Mouse (Mus musculus): ENCODE measurements around the gene March4.

March4 gene

DNA sequence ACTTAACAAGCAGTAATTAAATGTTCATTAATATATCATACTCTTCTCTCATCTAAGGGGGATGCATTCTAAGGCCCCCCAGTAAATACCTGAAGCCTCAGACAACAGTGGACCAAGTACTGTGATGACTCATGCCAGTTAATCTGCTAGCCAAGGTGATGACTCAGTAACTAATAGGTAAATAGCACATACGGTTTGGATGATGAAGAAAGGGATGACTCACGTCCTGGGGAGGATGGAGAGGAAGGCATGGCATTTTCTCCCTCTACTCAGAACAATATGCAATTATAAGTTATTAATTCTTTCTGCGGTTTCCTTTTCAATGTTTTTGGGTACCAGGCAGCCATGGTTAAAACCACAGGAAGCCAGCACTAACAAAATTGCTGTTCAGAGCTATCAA, 87.0 kb downstream of the March4 start:
- no peak for DNase-seq (ENCODE audit: low spot score)

DNA sequence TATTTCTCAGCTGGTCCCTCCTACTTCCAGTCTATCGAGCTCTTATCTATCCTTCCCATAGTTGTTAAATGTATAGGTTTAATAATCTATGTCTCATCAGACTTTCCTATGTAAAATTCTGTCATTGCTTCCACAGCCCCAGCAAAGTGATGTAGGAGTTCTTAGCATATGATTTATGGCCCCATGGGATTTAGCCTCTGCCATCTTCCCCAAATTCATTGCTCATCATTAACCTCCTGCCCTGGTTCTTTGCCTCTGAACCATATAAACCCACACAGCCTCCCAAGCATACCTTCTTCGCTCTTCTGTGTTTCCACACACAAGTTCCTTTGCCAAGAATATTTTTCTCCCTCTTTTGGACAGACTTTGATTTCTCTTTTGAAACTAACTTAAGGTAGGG, 94.0 kb downstream of the March4 start:
- no peak for DNase-seq (ENCODE audit: low spot score)

DNA sequence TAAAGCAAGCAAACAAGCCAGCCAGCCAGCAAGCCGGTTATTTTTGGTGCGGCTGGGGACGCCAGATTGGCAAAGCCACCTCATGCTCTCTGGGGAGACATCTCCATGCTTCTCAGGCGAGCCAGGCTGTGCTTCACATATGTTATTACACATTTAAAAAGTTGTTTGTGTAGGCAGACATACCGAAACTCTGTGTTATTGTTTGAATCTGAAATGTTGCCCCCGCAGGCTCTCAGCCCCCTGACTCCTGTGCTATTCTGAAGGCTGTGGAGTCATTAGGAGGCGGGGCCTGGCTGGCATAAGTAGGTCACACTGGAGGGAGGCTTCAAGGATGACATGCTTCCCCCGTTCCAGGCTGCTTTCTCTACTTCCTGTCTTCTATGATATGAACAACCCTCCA, 97.6 kb downstream of the March4 start:
- no peak for DNase-seq (ENCODE audit: low spot score)

DNA sequence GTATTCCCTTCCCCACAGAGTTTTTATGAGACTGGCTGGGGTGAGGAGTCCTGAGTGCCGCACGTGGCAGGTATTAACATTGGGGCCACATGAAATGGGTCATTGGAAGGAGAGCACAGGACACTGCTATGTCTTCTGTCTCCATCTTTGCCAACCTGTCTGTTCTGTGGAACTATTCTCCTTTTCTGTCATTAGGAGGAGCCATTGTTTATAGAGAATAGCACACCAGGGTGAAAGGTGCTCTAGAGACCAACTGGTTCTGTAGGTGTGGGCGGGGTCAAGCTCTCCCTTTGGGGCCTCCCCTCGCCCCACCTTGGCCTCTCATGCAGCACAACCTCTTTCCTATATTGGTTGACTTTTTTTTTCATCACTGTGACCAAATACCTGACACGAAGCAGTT, 99.8 kb downstream of the March4 start:
- no peak for DNase-seq (ENCODE audit: low spot score)

DNA sequence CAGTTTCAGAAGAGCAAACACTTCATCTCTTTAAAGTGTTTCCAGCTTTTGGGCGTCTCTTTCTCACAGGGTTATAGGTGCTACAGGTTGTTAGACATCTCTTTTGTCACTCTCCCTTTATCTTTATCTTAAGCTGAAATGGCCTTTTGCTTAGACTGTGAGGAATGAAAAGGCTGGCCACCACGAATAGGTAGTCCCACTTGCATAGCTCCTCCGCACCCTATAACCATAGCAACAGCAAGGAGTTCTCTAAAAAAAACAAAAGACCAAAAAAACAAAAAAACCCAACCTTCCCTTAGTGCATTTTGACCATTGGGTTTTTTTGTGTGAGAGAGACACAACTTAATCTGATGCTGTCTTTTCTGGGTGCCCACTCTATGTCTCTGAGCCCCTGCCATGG, 102.2 kb downstream of the March4 start:
- DNase-seq (ENCODE audit: low spot score), result no peak

DNA sequence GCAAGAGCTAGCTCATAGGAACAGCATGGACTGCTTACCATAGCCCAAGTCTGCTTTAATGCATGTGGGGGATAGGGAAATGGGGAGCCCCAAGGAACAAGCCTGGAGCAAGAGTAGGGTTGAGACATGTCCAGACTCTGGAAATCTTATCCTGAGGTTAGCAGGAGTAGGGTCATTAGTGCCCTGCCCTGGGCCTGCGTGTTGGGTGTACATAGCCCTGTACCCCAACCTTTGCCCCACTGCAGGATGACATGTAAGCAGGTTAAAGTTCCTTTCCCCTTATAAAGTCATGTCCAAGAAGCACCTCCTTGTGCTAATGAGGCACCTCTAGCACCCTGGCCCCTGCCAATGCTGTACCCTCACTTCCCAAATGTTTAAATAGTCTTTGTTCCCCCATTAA, 104.2 kb downstream of the March4 start:
- DNase-seq (ENCODE audit: low spot score), result no peak

DNA sequence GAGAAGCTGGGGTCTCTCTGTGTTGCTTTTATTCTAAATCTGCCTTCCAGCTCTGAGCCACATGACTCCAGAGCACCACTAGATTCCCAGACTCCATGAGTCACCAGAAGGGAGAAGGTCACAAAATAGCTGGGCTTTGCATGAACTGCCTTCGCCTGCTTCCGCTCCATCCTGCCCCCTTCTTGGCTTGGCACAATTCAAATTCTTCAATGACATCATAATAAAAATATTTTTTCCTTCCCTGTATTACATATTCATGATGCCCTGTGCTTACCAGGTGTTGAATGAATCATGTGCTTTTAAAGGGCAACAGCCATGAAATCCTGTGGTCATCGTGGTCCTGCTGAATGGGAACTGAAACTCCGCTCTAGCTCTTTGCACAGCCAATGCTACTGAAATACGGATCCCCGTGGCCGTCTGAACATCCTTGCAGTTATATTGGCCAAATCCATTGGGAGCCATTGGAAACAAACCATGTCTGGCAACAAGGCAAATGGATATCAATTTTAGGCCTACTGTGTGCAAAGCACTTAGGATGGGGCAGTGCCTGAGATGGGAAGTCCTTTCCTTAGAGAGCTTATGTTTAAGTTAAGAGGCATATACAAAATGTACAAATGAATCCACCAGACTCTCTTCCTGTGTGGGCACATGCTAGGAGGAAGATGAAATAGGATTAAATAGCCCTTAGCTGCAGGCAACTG, 107.5 kb downstream of the March4 start:
- peak; percentile 27 for DNase-seq (ENCODE audit: low spot score)

DNA sequence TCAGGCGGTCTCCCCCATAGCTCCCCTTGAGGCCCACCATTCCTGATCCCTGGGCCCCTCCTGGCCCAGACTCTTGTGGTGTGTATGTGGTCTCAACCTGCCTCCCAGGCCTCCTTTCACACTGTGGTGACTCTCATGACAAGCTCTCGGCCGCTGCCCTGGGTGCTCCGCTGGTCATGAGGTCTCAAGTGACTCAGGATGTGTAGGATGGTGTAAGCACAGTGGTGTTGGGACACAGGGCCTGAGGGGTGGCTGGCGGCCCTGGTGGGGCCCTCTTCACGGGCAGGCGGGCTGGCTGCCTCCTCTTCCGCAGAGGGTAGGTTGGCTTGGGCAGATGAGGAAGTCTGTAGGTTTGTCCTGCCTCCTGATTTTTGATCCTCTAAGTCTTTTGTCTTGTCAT, 108.2 kb downstream of the March4 start:
- no peak for DNase-seq (ENCODE audit: low spot score)

DNA sequence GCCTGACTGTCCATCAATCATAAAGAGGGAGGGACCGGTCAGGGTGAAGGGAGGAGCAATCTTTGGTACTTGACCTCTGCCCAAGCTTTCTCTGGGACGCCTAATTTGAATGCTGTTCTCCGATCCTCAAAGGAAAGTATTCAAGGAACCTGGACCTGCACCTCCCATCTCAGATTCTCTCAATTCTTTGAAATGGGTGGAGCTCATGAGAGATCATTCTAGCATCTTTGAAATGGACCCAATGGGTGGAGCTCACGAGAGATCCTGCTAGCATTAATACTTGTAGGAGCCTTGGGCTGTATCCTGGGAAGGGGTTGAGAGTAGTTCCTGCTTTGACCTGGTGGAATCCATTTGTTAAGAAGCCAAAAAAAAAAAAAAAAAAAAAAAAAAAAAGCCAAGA, 110.3 kb downstream of the March4 start:
- DNase-seq (ENCODE audit: low spot score), result no peak

DNA sequence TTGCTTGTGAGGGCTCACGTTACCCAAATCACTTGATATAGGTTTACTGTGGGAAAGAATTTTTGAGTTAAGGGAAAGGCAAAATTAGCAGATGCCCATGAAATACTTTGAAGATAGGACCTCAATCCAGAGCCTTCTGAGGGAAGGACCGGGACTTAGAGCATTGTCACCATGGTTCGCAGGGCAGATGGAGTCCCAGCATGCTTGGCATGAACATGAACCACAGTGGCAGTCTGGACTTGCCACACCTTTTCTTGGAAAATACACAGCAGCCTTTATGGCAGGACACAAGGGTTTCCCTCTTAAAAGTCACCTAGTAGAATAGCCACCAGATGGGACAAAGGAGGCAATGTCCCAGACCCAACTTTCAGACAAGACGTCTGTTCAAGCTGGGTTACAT, 114.6 kb downstream of the March4 start:
- DNase-seq (ENCODE audit: low spot score), result no peak

DNA sequence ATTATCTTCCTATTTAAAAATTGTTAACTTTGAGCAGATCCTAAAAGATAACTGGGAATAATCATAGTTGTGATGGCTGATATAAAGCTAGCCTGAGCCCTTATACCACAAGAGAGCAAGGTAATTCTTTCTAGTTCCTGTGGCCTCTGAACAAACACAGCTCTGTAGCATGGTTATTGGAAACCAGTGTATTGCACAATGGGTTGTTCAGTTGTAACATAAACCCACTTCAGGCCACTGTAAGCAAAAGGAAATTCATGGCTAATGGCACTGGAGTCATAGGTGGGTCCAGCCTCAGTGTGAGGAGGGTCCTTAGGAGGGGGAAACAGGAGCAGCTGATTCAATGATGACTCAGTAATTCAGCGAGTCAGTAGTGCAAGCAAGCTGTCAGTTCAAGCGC, 116.5 kb downstream of the March4 start:
- DNase-seq (ENCODE audit: low spot score), result no peak

DNA sequence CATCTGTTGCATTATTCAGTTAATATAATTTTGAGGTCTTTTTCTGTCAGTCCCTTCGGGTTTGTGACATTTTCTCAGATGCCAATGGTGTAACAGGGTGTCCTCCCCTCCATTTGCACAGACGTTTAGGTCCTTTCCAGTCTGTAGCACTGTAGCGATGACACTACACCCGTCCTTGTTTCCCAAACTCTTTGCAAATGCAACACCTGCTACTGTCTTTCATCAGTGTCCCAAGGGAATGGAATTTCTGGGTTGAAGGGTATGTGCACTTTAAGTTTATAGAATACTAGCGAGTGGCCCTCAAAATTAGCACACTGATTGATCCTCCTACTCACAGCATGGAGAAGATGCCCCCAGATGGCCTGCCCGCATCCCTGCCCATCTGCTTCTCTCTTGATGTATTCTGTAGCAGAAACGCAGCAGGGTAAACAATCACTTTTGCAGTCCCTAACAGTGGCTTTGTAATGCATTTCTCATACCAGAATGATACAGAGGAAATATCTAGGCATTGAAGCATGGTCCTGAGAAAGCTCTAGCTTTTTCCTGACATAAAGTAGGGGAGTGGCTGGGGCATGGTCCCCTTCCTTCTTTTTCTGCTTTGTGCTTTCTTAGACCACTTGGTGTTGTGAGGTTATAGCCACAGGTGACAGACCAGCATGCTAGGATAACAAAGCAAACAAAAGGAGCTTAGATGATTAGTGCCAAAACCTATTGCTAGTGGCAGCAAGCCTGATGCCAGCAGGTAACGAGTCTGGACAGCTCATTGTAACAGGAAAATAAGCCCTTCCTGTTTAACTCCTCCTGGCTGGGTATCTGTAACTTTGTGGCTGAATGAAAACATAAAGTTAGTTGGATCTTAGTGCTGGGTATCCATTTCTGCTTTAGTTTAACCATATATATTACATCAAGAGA, 117.7 kb downstream of the March4 start:
- no peak for DNase-seq (ENCODE audit: low spot score)

DNA sequence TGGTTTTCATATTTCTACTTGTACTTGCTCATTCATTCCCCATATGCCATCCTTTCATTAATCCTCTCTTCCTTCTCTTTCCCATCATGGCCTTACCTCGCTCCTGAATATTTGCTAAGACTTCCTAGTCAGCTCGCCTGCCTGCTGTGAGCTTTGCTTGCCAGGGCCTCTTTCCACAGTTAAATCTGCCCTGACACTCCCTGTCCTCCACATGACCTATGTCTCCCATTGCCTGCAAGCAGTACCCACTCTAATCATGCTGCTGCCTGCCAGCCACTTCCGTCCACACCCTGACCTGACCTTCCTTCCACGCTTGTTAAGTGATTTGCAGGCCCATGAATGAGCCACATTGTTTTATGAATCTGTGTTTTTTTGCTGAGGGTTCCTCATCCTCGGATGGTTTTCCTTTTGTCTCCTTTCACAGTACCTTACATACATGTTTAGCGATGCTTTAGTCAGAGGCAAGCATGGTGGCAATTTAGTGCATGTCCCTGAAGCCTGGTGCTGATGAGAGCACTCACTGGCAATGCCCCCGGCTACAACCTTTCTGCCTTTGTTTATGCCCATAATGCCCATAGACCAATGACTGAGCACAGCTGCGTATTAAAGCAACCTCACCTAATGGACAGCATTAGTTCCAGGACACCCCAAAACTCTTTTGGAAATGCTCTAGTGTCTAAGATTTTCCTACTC, 122.0 kb downstream of the March4 start:
- DNase-seq (ENCODE audit: low spot score), result peak; percentile 4

DNA sequence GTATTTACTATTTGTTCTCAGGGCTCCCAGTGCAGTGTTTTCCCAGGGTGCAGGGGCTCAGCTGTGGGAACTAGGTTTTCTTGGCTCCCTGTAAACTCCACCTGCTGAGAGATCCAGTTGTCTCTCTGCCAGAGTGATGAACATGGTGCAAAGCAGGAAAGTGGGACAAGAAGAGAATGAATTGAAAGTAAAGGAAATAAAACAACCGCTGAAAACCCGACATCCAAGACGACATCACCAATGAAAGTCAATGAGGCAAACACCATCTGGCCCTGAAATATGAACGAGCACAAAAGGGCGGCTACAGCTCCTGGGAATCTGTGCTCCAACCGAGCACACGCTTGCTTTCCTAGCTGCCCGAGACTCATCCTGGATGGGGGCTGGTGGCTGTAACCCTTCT, 122.6 kb downstream of the March4 start:
- no peak for DNase-seq (ENCODE audit: low spot score)

DNA sequence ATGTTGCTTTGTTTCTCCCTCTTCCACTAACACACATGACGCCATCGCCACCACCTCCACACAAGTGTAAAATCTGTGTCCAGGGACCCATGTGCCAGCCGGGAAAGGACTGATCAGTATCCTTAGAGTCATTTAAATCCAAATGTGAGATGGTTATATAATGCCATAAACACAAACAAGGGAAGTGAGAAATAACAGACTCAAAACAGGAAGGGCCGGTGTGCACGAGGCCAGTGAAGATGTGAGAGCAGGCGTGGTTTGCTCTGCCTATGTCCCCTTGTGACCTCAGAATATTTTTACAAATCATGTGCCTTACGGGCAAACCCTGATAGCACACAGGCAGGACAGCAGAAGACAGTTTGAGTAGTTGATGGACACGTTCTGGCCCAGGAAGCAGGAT, 123.5 kb downstream of the March4 start:
- DNase-seq (ENCODE audit: low spot score), result no peak

DNA sequence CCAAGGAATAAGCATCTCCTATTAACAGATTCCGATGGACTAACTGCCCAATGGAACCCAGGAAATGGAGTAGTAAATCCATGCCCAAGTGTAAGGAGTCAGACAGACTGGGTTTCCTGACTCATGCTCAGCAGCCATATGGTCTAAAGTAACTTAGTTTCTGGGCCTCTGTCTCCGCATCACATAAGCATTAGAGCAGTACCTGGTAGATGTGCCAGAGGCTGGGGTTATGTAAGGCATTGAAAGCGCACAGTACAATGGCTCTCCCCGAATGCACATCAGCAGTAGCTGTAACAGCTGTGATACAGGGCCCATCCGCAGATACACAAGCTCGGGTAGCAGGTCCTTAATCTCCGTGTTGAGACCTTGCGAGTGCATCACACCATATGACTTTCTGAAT, 125.6 kb downstream of the March4 start:
- DNase-seq (ENCODE audit: low spot score), result no peak

DNA sequence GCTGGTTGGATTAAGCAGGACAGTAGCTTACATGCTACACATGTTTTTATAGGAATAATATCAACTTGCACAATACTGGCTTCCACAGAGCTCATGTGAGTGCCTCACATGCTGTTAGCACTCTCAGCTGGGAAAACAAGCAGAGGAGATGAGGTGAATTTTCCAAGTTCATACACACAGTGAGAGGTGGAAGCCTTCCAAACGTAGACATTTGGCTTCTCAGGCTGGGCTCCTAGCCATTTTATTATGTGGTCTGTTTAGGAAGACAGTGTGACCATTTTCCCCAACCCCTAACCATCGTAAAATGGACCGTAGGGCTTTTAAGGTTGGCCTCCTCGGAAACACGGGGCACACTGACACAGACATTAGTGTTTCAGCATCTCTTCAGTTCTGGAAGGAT, 126.8 kb downstream of the March4 start:
- peak; percentile 5 for DNase-seq (ENCODE audit: low spot score)

DNA sequence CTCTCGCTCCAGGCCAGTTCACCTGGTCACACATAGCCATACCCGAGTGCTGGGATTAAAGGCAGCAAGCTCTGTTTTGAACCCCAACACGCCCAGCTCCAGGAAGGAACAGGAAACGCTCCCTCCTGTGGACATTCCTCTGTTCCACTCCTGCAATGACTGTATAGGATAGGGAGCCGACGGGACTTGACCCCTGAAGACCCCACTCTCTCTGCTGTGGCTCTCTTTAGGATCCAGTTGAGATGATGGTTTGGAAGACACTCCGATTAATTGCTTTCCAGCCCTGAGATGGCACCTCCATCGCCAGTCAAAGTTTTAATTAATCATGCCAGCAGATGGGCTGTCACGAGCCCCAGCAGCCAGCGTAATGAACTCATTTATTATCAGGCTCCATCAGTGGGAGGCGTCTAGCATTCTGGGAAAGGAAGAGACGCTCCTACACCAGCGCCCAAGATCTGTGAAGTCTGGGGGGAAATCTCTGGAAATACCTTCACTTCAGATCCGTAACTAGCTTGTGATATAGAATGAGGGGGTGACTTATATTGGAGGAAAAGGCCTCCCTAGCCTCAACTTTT, 130.1 kb downstream of the March4 start:
- DNase-seq (ENCODE audit: low spot score), result no peak

DNA sequence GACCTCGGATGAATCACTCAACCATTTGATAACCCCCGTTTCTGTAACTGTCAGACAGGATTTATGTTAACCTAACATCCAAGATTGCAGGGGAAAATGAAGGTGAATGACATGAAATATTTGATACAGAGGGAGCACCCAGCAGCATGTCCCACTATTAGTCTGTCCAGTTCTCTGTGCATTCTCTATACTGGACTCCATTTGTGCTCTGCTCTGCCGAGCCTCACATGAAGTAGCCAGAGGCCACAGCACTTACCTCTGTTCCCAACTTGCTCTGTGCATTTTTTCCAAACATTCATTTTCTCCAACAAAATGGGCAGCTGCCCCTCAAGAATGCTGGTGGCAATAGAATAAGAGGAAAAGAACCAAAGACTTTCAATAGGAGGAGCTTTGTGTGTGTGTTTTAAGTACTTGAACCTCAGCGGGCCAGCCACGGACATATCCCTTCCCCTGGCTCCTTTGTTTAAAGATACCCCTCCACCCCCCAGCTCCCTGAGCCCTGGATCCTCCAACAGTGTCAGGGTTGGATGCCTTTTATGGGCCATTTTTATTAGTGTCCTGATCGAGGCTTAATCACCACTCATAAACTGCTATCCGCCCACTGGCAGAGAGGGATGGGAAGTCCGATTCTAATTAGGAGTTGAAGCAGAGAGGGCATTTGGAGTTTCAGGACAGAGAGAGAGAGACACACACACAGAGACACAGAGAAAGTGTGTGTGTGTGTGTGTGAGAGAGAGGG, 135.2 kb downstream of the March4 start:
- DNase-seq (ENCODE audit: low spot score), result no peak

DNA sequence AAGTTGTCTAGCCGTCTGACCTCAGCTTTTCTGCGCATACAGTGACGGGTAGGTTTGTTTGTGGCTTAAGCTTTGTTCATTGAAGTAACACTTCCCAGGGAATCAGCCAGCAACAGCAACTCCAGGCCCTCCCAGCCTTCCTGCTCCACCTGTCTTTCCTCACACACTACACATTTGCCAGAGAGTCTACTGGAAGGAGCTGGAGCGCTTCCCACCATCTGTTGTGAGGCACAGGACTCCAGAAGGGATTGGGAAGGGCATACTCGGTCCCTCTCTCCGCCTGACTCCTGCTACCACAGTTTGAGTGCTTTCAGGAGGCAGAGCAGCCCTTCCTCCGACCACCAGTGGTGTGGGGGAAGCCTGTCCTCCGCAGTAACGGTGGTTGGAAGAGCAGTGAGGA, 136.1 kb downstream of the March4 start:
- no peak for DNase-seq (ENCODE audit: low spot score)

DNA sequence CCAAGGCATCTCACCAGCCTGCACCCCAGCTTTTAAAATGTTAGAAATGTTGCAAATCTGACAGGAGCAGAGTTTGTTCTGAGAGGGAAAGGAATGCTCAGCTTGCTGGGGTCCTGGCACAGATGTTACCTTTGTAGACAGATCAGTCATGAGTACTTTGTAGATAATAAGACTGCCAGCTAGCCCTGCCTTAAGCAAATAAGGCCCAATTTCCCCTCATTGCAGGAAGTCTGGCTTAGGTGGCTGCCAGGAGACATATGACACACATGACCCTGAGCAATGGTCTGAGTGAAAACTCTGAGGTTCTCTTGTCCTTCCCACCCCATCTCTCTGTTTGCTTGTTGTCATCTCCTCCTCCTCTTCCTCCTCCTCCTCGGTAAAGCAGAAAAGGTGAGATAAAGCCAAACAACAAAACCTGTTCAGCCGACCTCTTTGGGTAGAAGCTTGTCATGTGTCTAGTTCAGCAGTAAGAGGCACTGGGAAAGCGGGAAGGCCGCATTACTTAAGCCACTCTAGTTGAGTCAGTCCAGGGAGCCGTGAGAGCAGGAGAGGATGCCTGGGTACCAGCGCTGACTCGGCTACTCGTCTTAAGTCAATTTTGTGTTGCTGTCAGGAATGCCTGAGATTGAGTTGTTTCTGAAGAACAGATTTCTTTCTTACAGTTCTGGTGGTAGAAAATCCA, 136.9 kb downstream of the March4 start:
- no peak for DNase-seq (ENCODE audit: low spot score)

Measured in adipocyte (in vitro differentiated cells).